Mouse (Mus musculus) testis, postnatal 14 days (tissue): ENCODE data around the gene Ctss.
"Not testable (repeated sequence)": the region's sequence is repeated elsewhere in the genome, so short reads cannot be mapped to it uniquely, and the experiment has no call there.

Experiments
- DNase-seq: peaks from one replicate; pipeline ENCODE4 v3.0.0; 2021; ENCODE audit warnings: low spot score

Gene Ctss

GRCm38 (mm10) chr3:95534927-95535326 lies 8.3 kb downstream of the Ctss start:
- no peak for DNase-seq

DNA sequence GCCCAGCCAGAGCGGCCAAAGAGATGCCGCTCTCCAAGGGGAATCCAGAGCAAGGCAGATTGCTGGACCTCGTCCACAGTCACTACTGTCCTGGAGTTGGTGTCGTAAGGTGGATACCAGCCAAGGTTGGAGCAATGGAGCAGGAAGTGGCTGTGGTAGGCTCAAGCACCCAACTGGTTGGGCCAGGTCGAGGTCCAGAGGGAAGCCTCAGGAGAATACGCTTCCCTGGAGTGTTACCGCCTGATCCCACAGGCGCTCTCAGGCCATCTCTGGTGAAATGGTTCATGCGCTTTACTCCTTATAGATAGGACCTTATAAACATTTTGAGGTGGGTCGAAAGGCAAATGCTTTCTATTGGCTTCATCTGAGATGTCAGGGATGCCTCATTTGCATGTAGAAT lies 12.3 kb downstream of the Ctss start:
- no peak for DNase-seq

GRCm38 (mm10) chr3:95539837-95540236 lies 13.3 kb downstream of the Ctss start:
- no peak for DNase-seq

DNA sequence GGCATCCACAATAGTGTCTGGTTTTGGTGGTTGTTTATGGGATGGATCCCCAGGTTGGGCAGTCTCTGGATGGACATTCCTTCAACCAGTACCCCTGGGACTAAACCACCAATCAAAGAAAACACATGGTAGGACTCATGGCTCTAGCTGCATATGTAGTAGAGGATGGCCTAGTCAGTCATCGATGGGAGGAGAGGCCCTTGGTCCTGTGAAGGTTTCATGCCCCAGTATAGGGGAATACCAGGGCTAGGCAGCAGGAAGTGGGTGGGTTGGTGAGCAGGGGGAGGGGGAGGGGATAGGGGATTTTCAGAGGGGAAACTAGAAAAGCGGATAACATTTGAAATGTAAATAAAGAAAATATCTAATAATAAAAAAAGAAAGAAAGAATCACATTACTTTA lies 14.6 kb downstream of the Ctss start:
- not testable (repeated sequence) for DNase-seq

DNA sequence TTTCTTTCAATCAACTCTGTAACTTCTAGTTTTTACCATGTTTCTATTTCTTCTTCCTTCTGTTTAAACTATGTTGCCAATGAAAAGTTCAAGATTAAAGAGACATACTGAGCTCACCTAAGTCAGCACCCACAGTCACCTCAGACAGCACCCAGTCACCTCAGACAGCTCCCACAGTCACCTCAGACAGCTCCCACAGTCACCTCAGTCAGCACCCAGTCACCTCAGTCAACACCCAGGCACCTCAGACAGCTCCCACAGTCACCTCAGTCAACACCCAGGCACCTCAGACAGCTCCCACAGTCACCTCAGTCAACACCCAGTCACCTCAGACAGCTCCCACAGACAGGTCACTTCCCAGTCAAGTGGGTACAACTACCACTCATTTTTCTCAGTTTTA lies 15.6 kb downstream of the Ctss start:
- no peak for DNase-seq

GRCm38 (mm10) chr3:95542981-95543380 lies 16.4 kb downstream of the Ctss start:
- DNase-seq = no peak

DNA sequence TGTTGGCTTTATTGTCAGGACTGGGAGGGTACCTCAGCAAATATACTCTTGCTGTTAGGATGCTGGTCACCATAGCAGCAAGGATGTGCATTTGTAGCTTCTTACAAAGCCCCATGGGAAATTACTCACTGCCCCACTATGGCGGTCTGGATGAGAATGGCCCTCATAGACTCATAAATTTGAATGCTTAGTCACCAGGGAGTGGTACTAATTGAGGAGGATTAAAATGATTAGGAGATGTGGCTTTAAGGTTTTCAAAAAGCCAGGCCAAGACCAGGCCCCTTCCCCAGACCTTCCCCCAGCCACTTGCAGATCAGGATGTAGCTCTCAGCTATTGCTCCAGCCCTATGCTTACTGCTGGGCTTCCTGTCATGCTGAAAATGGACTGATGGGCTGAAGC lies 23.6 kb downstream of the Ctss start:
- no peak for DNase-seq

- no peak for DNase-seq
Measured at GRCm38 (mm10) chr3:95553986-95554385, 27.4 kb downstream of the Ctss start.

- peak; percentile 92 for DNase-seq
Measured at GRCm38 (mm10) chr3:95559437-95559836, 32.9 kb downstream of the Ctss start, which contains the start of gene Hormad1. Gene Hormad1 (plus strand): TSS chr3:95559677.

- no peak for DNase-seq
Measured at GRCm38 (mm10) chr3:95560738-95561137, 34.2 kb downstream of the Ctss start.

DNA sequence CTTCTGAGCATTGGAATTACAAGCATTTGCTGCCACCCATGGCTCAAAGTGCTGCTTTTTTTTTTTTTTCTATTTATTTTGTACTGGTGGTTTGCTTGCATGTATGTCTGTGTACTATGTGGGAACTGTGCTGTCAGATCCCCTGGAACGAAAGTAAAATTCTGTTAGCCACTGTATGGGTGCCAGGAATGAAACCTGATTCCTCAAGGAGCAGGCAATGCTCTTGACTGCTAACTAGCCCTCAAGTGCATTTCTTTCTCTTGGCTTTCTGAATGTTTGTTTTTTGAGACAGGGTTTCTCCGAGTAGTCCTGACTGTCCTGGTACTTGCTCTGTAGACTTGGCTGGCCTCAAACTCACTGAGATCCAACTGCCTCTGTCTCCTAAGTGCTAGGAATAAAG lies 35.2 kb downstream of the Ctss start:
- DNase-seq = no peak

- no peak for DNase-seq
Measured at GRCm38 (mm10) chr3:95569585-95569984, 43.0 kb downstream of the Ctss start.

DNA sequence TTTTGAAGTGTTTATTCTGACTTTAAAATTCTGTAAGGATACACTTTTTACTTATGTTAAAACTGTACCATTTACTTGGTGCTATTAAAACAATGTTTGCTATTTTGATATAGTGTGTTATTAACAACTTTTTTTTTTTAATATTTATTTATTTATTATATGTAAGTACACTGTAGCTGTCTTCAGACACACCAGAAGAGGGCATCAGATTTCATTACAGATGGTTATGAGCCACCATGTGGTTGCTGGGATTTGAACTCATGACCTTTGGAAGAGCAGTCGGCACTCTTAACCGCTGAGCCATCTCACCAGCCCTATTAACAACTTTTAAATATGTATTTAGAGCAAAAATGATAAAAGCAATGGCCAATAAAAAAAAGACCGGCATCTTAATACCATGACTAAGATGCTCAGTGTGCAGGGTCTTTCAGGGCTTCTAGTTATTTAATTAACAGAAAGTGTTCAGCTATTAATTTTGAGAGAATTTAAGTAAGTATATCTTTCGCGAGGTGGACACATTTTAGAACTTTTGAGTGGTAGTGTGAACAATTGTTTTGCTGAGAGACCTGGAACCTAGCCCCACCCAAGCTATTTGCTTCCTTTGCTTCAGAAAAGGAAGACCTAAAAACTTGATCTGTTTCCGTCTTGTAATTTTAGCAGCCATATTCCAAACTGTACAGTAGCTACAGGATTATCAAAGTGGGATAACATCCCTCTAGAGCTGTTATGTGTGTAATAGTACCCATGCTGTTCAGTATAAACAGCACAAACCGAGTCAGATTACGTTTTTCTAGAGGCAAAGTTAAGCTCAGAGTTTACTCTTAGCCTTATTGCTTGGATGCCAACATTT lies 61.4 kb downstream of the Ctss start:
- no peak for DNase-seq

- peak; percentile 93 for DNase-seq
Measured at GRCm38 (mm10) chr3:95588604-95589086, 62.1 kb downstream of the Ctss start, which contains the start of gene Golph3l. Gene Golph3l (plus strand): TSS chr3:95588934.

DNA sequence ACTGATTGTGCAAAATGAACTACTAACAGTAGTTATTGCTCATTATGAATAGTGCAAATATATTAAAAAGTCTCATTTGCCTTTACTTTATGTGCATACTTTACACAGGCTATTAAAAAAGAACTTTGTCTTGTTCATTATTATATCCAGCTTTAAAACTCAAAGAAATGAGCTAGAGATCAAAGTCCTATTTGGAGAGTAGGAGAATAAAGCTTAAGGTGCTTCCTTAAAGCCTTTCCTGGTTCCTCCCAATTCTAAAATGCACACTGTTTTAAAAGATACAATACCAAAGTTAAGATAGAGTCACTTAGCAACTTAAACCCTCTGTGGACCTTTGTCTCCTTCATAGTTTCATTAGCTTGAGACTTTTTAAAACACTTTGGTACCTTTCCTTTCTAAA lies 72.1 kb downstream of the Ctss start:
- DNase-seq = no peak

DNA sequence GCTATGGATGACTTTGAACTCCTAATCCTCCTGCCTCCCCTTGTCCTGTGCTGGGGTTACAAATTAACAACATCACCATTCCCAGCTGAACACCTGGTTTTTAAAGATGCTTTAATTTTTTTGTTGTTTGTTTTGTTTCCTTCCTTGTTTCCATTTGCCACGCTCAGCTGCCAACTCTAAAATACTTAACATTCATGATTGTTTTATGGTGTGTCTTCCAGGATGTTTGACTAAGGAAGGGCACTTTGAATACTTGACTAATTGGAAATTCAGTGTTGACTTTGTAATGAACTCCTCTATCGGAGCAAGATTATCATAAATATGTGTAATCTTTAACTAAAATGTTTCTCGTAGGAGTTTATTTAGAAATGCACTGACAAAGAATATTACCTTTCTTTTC lies 74.7 kb downstream of the Ctss start:
- DNase-seq = no peak
